Mouse (Mus musculus) right cerebral cortex, postnatal 25 days (tissue): ENCODE measurements at regions not wholly inside any gene's neighbourhood (a gene's known extent, or its start where the extent isn't known, plus 50 kb on each side); places are given as distances from the start of the nearest gene placed in this dataset.
"Not testable (repeated sequence)": the region's sequence is repeated elsewhere in the genome, so short reads cannot be mapped to it uniquely, and the experiment has no call there.

Experiments
- DNase-seq: peaks from one replicate; pipeline ENCODE4 v3.0.0; 2022

GRCm38 (mm10) chr7:138758386-138758785 lies 87.5 kb upstream of the Ppp2r2d start:
- DNase-seq = no peak

DNA sequence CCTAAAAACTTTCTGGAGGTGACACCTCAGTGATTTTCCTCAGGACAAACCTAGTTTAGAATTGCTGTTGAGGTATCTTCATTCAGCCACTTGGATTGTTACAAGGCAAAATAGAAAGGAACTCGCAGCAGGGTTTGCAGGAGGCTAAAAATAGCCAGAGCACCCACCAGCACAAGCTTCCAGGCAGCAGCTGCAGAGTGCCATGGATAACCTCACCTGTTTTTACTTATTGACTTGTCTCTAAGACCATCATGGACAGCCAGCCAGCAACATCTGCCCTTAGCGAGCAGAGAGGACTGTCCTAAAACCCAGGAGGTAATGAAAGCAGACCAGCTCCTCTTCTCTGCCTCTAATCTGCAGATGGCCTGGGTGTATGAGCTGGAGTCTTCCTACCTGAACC lies 97.4 kb upstream of the Ppp2r2d start:
- no peak for DNase-seq

DNA sequence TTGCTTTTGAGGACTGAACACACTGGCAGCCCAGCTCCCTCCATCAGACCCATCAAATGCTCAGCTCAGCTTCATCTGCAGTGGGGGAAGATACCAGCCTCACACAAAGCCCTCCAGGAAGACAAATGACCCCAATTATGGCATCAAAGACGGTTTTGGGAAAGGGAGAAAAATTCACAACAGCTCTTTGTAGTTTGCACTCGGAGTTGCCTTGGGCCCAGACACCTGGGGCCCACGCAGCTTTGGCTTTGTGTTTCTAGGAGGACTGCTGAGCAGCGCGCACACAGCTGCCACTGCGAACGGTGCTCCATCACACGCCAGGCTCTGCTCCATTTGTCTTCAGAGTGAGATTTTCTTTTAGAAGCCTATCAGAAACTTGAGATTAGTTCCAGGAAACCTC lies 99.3 kb upstream of the Ppp2r2d start:
- no peak for DNase-seq

DNA sequence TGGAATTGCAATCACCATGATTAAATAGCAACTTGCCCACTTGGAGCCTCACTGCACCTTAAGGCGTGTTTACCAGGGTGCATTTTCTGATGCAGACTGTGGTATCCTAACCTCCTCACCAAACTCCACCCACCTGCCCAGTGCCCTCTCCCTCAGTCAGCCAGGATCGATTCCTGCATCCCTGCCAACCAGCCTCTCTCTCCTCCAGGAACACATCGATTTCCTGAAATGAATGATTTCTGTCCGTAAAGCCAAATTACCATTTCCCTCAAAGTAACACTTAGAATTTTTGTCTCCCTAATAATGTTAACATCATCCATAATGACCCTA lies 103.4 kb upstream of the Ppp2r2d start:
- no peak for DNase-seq

- no peak for DNase-seq
Measured at GRCm38 (mm10) chr7:138741816-138742515, 103.9 kb upstream of the Ppp2r2d start.

DNA sequence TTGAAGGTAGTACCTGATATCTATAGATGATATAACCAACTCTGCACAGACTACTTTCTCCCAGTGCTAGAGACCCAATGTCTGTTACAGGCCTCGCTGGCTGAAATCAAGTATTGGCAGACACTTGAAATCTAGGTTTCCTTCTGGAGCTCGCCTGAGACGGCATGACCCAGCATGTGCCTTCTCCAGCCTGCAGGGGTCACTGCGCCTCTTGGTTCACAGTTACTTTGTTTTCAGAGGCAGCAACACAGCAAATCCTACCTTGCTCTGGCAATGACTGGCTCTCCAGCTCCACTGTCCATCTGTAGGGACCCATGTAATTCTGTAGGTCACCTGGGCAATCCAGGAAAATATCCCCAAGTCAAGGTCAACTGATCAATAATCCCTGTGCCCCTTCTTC lies 111.6 kb upstream of the Ppp2r2d start:
- DNase-seq = peak; percentile 25

GRCm38 (mm10) chr7:138724829-138725228 lies 121.0 kb upstream of the Ppp2r2d start:
- no peak for DNase-seq

DNA sequence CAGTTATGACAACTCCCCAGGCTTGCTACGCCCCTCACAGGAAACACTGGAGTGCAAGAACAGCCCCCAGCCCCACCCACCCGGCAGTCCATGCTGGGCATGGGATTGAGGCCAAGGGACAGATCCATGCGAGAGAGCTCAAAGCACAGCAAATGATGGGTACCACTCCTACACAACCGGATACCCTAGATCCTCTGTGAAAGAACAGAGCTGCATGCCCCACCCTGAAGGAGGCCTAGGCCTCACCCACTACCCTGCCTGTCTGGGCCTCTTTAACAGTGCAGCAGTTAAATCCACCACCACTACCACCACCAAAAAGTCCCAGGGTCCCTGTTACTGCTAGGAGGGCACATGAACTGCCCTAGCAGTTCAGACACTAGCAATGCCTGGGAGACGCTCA lies 126.3 kb upstream of the Ppp2r2d start:
- DNase-seq = no peak

DNA sequence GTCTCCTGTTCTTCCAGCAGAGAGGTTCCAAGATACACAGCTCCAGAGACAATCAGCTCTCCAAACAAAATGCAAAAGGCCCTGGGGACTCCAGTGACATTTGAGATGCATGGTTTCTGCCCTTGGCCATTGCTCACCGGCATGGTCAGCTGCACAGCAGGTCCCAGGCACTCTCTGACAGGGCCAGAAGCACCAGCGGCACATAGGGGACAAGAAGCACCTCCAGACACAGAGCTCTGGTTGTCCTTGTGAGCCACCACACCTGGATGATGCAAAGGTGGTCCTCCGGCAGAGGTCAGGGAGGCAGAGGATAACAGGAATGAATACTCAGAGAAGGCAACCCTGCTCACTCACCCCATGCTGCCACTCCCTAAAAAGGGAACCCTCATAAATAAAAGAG lies 126.8 kb upstream of the Ppp2r2d start:
- no peak for DNase-seq

GRCm38 (mm10) chr7:138714731-138715130 lies 131.1 kb upstream of the Ppp2r2d start:
- DNase-seq = no peak

DNA sequence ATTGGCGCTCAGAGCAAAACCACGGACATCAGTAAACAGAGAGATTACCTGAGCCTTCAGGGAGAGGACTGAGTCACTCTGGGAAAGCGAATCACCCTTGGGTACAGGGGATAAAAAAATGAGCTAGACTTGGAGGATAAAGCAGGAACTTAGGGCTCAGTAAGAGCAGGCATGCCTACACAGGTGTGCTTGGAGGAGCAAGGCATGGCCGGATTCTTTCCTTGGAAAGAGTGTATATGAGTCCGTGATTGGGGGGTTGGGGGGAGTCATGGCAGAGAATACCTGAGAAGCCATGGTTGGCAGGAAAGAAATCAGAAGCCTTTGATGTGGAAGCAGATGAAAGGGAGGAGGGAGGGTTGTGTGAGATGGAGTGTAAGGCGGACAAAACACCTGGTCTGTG lies 137.5 kb upstream of the Ppp2r2d start:
- DNase-seq = no peak

DNA sequence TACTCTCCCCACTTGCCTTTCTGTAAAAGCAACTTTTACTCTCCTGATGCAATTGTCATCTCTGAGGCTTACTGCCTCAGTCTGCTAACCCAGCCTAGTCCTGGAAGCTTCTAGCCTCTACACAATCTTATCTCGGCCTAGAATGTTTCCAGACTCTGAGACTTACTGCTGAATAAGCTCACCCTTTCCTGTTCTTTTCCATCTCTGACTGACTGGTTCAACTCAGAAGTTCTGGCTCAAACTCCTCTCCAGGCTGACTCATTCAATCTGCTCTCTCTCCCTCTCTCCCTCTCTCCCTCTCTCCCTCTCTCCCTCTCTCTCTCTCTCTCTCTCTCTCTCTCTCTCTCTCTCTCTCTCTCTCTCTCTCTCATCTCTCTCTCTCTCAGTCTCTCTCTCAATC lies 146.3 kb upstream of the Ppp2r2d start:
- not testable (repeated sequence) for DNase-seq

- no peak for DNase-seq
Measured at GRCm38 (mm10) chr7:138682161-138682560, 163.7 kb upstream of the Ppp2r2d start.

DNA sequence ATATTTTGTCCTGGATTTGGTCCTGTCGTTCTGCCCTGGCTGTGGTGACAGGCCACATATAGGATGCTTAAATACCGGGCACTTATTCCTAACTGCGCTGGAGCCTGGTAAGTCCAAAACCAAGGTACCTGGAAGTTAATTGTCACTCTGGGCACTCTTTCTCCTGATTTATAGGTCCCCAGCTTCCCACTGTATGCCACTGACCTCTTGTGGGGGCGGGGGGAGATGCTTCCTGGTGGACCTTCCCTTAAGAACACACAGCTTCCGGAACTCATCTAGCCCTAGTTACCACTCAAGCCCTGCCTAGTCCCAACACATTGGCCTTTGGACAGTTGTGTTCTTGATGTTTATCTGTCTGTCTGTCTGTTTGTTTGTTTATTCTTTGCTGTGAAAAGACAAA lies 165.3 kb upstream of the Ppp2r2d start:
- no peak for DNase-seq

DNA sequence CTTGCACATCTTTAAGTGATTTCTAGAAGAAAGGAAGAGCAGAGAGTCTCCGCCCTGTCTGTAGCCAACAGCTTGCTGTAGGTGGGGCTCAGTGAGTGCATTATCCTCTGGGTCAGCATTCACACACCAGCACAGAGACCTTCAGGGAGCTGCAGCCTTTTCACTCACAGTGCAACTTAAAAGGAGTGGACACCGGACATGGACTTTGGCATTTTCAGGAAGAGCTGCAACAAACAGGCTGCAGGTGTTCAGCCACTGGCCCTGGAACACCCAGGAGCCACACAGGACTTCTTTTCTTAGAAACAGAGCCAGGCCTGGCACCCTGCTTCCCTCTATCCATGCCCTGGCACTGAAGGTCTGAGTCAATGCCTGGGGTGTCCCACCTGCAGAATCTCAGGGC lies 166.3 kb upstream of the Ppp2r2d start:
- no peak for DNase-seq

GRCm38 (mm10) chr7:138672959-138673358 lies 172.9 kb upstream of the Ppp2r2d start:
- no peak for DNase-seq

GRCm38 (mm10) chr7:138668337-138668736 lies 177.5 kb upstream of the Ppp2r2d start:
- no peak for DNase-seq

GRCm38 (mm10) chr7:138660124-138660523 lies 185.8 kb upstream of the Ppp2r2d start:
- DNase-seq = no peak

DNA sequence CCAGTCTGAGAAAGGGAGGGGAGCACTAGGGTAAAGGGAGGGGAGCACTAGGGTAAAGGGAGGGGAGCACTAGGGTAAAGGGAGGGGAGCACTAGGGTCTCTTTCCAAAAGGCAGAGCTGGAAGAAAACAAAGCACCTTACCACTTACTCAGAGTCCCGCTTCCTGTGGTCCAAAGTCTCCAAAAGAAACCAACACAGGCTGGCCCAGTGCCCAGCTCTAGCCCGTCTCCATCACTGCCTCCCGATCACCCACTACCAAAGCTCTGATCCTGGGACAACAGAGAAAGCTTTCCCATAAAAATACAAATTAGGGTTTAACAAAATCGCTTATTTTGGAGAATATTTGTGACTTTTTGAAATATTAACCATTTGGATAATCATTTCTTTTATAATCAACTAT lies 188.4 kb upstream of the Ppp2r2d start:
- DNase-seq = no peak

DNA sequence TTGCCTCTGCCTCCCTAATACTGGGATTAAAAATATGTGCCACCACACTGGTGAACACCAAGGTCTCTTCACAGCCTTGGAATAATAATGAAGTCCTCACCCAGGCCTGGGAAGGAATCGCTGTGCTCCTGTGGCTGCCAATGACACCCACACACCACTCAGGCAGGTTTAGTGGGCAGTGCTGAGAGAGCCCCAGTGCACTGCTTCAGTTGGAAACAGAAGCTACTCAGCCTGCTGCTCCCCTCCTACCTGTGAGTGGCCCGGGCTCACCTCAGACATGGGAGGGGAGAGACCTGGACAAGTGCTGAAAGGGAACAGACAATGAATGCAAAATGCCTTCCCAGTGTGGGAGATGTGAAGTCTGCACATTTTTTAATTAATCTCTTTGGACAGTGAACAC lies 188.8 kb upstream of the Ppp2r2d start:
- no peak for DNase-seq

GRCm38 (mm10) chr7:138655940-138656339 lies 189.9 kb upstream of the Ppp2r2d start:
- no peak for DNase-seq

DNA sequence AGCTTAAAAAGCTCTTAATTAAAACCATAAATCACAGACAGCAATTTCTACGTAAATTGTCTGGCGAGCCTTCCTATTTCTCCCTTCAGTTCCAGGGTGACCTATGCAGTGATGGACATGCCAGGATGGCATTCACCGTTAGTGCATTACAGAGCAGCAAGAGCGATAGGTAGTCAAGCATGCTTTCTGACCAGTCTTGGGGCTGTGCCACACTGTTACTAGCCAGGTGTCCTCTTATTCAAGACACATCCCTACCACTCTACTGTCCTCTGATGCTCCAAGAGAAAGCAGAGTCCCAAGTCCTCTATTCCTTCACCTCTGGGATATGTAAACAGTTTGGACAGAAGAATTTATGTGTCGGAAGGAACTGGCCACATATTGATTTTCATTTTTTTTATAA lies 194.9 kb upstream of the Ppp2r2d start:
- no peak for DNase-seq

DNA sequence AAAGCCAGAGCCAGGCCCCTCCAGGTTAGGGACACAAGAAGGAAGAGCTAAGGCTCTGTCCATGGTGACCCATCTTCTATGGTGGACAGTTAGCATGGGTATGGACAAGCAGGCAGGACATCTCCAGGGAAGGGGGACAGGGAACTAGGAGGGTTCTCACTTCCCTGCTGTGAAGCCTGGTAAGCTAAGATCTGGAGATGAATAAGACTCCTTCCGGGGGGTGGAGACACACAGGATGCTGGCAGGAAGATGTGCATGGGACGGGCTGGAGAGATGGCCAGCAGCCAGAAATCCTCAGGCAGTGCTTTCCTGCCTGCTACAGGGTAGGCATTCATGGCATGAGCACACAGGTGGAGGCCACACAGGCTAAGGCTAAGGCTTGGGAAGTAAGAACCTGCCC lies 198.2 kb upstream of the Ppp2r2d start:
- no peak for DNase-seq

DNA sequence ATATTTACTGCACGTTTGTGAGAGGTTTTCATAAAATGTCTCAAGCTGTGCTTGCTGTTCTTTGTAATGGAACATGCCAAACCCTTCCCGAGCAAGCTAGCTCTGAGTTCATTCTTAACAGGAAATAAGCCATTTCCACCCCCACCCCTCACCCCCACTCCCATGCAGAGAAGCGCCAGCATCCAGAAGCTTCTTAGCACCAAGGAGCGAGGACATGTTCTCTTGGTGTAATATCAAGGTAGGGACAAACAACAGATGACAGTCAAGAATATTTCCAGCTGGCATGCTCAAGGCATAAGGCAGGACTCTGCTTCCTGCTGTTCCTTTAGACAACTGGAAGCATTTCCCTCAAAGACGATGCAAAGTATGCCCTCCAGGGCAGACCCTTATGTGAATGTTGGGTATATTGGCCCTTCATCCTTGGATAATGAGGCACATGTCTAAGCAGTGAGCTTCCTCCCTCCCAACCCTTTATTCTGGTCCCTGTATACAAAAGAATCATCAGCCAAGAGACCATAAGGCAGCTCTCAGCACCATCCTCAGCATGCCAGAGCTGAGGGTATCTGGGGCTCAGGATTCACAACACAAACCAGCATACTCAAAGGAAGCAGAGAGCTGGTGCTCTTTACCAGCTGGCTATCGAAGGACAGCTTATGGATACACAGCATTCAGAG lies 205.2 kb upstream of the Ppp2r2d start:
- no peak for DNase-seq

- DNase-seq = no peak
Measured at GRCm38 (mm10) chr7:138639541-138639940, 206.3 kb upstream of the Ppp2r2d start.
